15 mouse cellular contexts compared by ENCODE assay signal in genomic region chr6:83419516-83419915, GRCm38 (mm10).
DNase-seq lines count a peak whose midpoint lies in the region.
"Had no signal": no experiment of that assay in that cellular context is flagged by ENCODE, and none has a peak within 500 bp of the region (broad histone marks: within the 10 kb centered on the region; RNA-seq: fewer than 3 reads in every experiment).

No protein-coding gene starts in this region.

- DNase-seq in cerebellum, adult 11 months, result peak; percentile 43
- DNase-seq in cerebellum, postnatal 4 days (ENCODE audit: low spot score in 2 of 2), result no peak
- peak; percentile 63 for DNase-seq in cerebellum, adult 9-11 months
- DNase-seq in cerebellum, adult 8-10 months, result no peak
- DNase-seq in kidney, adult 9 months, result peak; percentile 33
- no peak for DNase-seq in kidney, adult 8-10 months
- peak; percentile 76 for DNase-seq in brain, adult 2 months (ENCODE audit: low read depth, low spot score)
- no peak for DNase-seq in thymus, postnatal 4 days
- DNase-seq: adrenal gland, adult 8-10 months; adrenal gland, postnatal 36 days; embryo, embryonic 11 days; gastrocnemius, postnatal 25 days; heart, adult 18-20 months; heart, postnatal 10 days; heart, postnatal 36 days had no signal

Comparison
In these comparisons a context has a peak if more than half of its experiments do, and no peak if none do; other contexts are left out.
1. DNase-seq: peak in cerebellum, adult 11 months (single experiment), cerebellum, adult 9-11 months (single experiment), kidney, adult 9 months (single experiment) and brain, adult 2 months (single experiment); none in cerebellum, postnatal 4 days (0 of 2), cerebellum, adult 8-10 months (single experiment), kidney, adult 8-10 months (0 of 2) and thymus, postnatal 4 days (single experiment).